8 mouse cellular contexts compared by ENCODE assay signal in the genomic region with DNA sequence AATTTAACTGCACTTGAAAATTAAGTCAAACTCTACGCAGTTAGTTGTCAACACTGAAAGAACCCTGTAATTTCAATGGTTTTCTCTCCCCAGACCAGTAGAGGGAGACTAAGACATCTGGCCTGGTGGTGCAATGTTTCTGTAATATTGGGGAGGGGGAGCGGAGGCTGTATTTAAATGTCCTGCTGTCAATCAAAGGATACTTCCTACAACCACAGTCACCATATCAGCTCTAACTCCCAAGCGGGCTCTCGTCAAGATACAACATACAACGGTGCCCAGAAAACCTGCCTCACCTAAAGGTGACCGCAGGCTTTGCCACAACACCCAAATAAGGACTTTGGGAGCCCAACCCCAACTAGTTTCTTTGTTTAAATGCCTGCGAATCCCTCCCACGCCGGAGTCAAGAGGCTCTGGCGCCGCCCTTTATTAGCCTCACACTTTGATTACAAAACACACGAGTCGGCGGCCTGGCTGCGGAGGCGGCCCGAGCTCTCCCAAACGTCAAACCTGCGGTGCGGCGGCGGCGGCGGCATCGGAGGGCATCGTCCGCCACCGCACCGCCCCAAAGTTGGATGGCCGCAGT. TPM values are rescaled to one million over a fixed set of nuclear protein-coding genes. Genes with fewer than 3 reads are reported as not detected.
DNase-seq lines count a peak whose midpoint lies in the region; ATAC-seq lines count a peak whose summit lies in the region.

No protein-coding gene starts in this region.

- DNase-seq in R1 (ENCODE audit: low read depth, low spot score) = peak; percentile 91
- DNase-seq in cerebellum, postnatal 14 days = peak; percentile 54 to 61
- DNase-seq in frontal cortex, postnatal 14 days (ENCODE audit: low spot score in 2 of 2) = peak; percentile 29 to 37
- peak; percentile 59 to 73 for DNase-seq in layer of hippocampus, postnatal 14 days (ENCODE audit: low spot score in 2 of 2)
- peak; percentile 87 to 90 for DNase-seq in lung, postnatal 4 days
- DNase-seq in retina, postnatal 1 day = peak; percentile 91
- peak; percentile 67 for DNase-seq in thymus, postnatal 4 days

- no peaks in the 10 kb centered on the region for H3K36me3 ChIP-seq in hindbrain, embryonic 12.5 days

- peak overlapping the region; percentile 99 for H3K9ac ChIP-seq in hindbrain, embryonic 12.5 days

- no peaks in the 10 kb centered on the region for H3K27me3 ChIP-seq in hindbrain, embryonic 12.5 days

- H3K4me3 ChIP-seq in hindbrain, embryonic 12.5 days = peak overlapping the region; percentile 92

- H3K4me2 ChIP-seq in hindbrain, embryonic 12.5 days (replicated peaks) = peak overlapping the region; percentile 77

- no peaks in the 10 kb centered on the region for H3K9me3 ChIP-seq in hindbrain, embryonic 12.5 days (replicated peaks)

- ATAC-seq in hindbrain, embryonic 12.5 days (ENCODE audit: low FRiP score) = peak; percentile 51

- under 1% methylated on average over 30 of the region's 30 CpGs for WGBS in hindbrain, embryonic 12.5 days

- peaks cover 18% of the 10 kb centered on the region for H3K4me1 ChIP-seq in hindbrain, embryonic 12.5 days

- peak overlapping the region; percentile 98 for H3K27ac ChIP-seq in hindbrain, embryonic 12.5 days

RNA-seq across cellular contexts. Expression of gene Kdm7a, which starts 1.4 kb away (rescaled TPM):
- 21.3 and 22.2 TPM in 2 replicates for polyA plus RNA-seq in hindbrain, embryonic 12.5 days (2016; fragmentation: Nextera tagmentation; extraction: Ambion mirVana)
- total RNA-seq in layer of hippocampus, postnatal 14 days (2021) = 10 to 100 TPM; 29.8 to 33.0 TPM

Comparison
In these comparisons a context has a peak if more than half of its experiments do, and no peak if none do; other contexts are left out.
1. Peak in every context shown above with its lines: DNase-seq, ATAC-seq, H3K4me3 ChIP-seq and H3K27ac ChIP-seq.
2. DNase-seq: peak in every context shown above with its lines; median percentile 91 in R1; 91 in retina, postnatal 1 day; 88 in lung, postnatal 4 days; 67 in thymus, postnatal 4 days; 66 in layer of hippocampus, postnatal 14 days; 58 in cerebellum, postnatal 14 days; 33 in frontal cortex, postnatal 14 days.